Comparison of ENCODE assay signal across 25 mouse cellular contexts in genomic region chr3:85891571-85891970, GRCm38 (mm10). TPM values are rescaled to one million over a fixed set of nuclear protein-coding genes. Genes with fewer than 3 reads are reported as not detected.
DNase-seq lines count a peak whose midpoint lies in the region; ATAC-seq and TF ChIP-seq lines count a peak whose summit lies in the region.
"Had no signal": no experiment of that assay in that cellular context is flagged by ENCODE, and none has a peak within 500 bp of the region (broad histone marks: within the 10 kb centered on the region; RNA-seq: fewer than 3 reads in every experiment).

No protein-coding gene starts in this region.

- TF ChIP-seq EP300 in liver, postnatal 0 days (IDR thresholded peaks at IDR 0.05; ENCODE audit: low read depth) = no peak

- WGBS in liver, postnatal 0 days (ENCODE audit: insufficient replicate concordance) = 61% methylated on average over 1 of the region's 1 CpGs
- WGBS in cerebellum, adult 2 months = 52% methylated on average over 1 of the region's 1 CpGs

- H3K4me1 ChIP-seq in liver, postnatal 0 days (ENCODE audit: insufficient read depth) = peaks cover 10% of the 10 kb centered on the region
- no peaks in the 10 kb centered on the region for H3K4me1 ChIP-seq in cerebellum, adult 2 months (ENCODE audit: control insufficient read depth, insufficient read depth, low read length)

- H3K27ac ChIP-seq in liver, postnatal 0 days (ENCODE audit: low read depth) = no peak overlapping the region
- H3K27ac ChIP-seq in cerebellum, adult 2 months (ENCODE audit: insufficient read depth, low read length) = no peak overlapping the region
- H3K27ac ChIP-seq: forebrain, embryonic 13.5 days; kidney, embryonic 15.5 days; limb, embryonic 13.5 days; liver, embryonic 13.5 days; lung, embryonic 15.5 days; midbrain, embryonic 15.5 days had no signal

- no peak for TF ChIP-seq CTCF in liver, postnatal 0 days (IDR thresholded peaks at IDR 0.05; ENCODE audit: low read depth)
- TF ChIP-seq CTCF in cerebellum, adult 2 months (IDR thresholded peaks at IDR 0.05; ENCODE audit: borderline replicate concordance, insufficient read depth, low read depth, low read length) = no peak

- intact Hi-C loops in left cerebral cortex, postnatal 25 days (cut with DNase I) = no loop called here
- intact Hi-C loops in left cerebral cortex, postnatal 4 days (cut with DNase I) = no loop called here

- no peak overlapping the region for H3K9ac ChIP-seq in liver, postnatal 0 days (replicated peaks)
- H3K9ac ChIP-seq: forebrain, embryonic 13.5 days; heart, embryonic 12.5 days; kidney, embryonic 15.5 days; limb, embryonic 13.5 days; liver, embryonic 13.5 days; lung, embryonic 15.5 days; midbrain, embryonic 15.5 days had no signal

- peak; percentile 8 to 17 for DNase-seq in frontal cortex, postnatal 36 days (ENCODE audit: low spot score in 2 of 2)
- peak; percentile 12 to 40 for DNase-seq in left cerebral cortex, postnatal 25 days (ENCODE audit: low spot score in 2 of 2)
- no peak for DNase-seq in left cerebral cortex, postnatal 4 days
- peak; percentile 48 for DNase-seq in Muller cell, postnatal 12 days (ENCODE audit: inconsistent ontology term)
- DNase-seq in layer of hippocampus, adult 9-11 months = peak; percentile 56
- DNase-seq in liver, postnatal 0 days = no peak
- DNase-seq in cerebellum, adult 2 months = no peak
- DNase-seq: adrenal gland, postnatal 36 days; cerebellum, adult 9-11 months; heart, postnatal 36 days; kidney, postnatal 4 days; liver, embryonic 13.5 days; thymus, postnatal 36 days had no signal

- no peak overlapping the region for H3K4me2 ChIP-seq in liver, postnatal 0 days (ENCODE audit: low read depth, low read length)
- H3K4me2 ChIP-seq: forebrain, embryonic 13.5 days; heart, embryonic 12.5 days; kidney, embryonic 15.5 days; limb, embryonic 13.5 days; liver, embryonic 13.5 days; lung, embryonic 15.5 days; midbrain, embryonic 15.5 days had no signal

- H3K9me3 ChIP-seq in liver, postnatal 0 days (ENCODE audit: low read length) = no peaks in the 10 kb centered on the region
- H3K9me3 ChIP-seq: forebrain, embryonic 13.5 days; G1E; heart, embryonic 12.5 days; kidney, embryonic 15.5 days; limb, embryonic 13.5 days; liver, embryonic 13.5 days; lung, embryonic 15.5 days; midbrain, embryonic 15.5 days had no signal

- ATAC-seq in frontal cortex, adult (ENCODE audit: low TSS enrichment) = no peak
- no peak for ATAC-seq in liver, postnatal 0 days
- ATAC-seq: forebrain, embryonic 13.5 days; hindbrain, embryonic 16.5 days; intestine, postnatal 0 days; midbrain, embryonic 15.5 days had no signal

- H3K27me3 ChIP-seq in liver, postnatal 0 days (ENCODE audit: insufficient read depth, low read length) = peaks cover 6% of the 10 kb centered on the region; the same call in 1 of the 2 replicates
- no peaks in the 10 kb centered on the region; the same call in 1 of the 2 replicates for H3K27me3 ChIP-seq in cerebellum, adult 2 months (ENCODE audit: control insufficient read depth, insufficient read depth, low read length)
- H3K27me3 ChIP-seq: heart, embryonic 12.5 days; kidney, embryonic 15.5 days; lung, embryonic 15.5 days had no signal

- no peaks in the 10 kb centered on the region for H3K36me3 ChIP-seq in liver, postnatal 0 days (replicated peaks; ENCODE audit: insufficient read depth, low read length)
- H3K36me3 ChIP-seq: G1E; heart, embryonic 12.5 days; kidney, embryonic 15.5 days; limb, embryonic 13.5 days; liver, embryonic 13.5 days; lung, embryonic 15.5 days; midbrain, embryonic 15.5 days had no signal

- H3K4me3 ChIP-seq in liver, postnatal 0 days (ENCODE audit: low read depth, low read length) = no peak overlapping the region
- no peak overlapping the region for H3K4me3 ChIP-seq in cerebellum, adult 2 months (replicated peaks; ENCODE audit: insufficient read depth, low read depth, low read length)
- H3K4me3 ChIP-seq: forebrain, embryonic 13.5 days; heart, embryonic 12.5 days; kidney, embryonic 15.5 days; limb, embryonic 13.5 days; liver, embryonic 13.5 days; lung, embryonic 15.5 days; midbrain, embryonic 15.5 days; myocyte had no signal

- no peak for TF ChIP-seq POLR2A in cerebellum, adult 2 months (IDR thresholded peaks at IDR 0.05; ENCODE audit: borderline replicate concordance, insufficient read depth, low read length)

RNA-seq across cellular contexts. Expression of gene Gm37240, which starts 4.3 kb away (rescaled TPM):
- total RNA-seq in left cerebral cortex, postnatal 25 days (2021) = 1 to 10 TPM in 1 of 2 experiments, under 1 TPM in 1; 0.69 to 2.2 TPM
- 1 to 10 TPM; 3.3 to 3.6 TPM for total RNA-seq in left cerebral cortex, postnatal 4 days (2021)
- polyA plus RNA-seq in liver, postnatal 0 days (2015; fragmentation: Nextera tagmentation; extraction: Ambion mirVana) = 0.49 and 0.72 TPM in 2 replicates
- 0.77 and 1.0 TPM in 2 replicates for polyA plus RNA-seq in cerebellum, adult 2 months (2012; rRNA removed)
- total RNA-seq: G1E had no signal
- polyA plus RNA-seq: G1E had no signal

RNA-seq across cellular contexts. Expression of gene Glt28d2, which starts 4.3 kb away (rescaled TPM):
- under 1 TPM; 0.34 to 0.62 TPM for total RNA-seq in left cerebral cortex, postnatal 25 days (2021)
- total RNA-seq in left cerebral cortex, postnatal 4 days (2021) = 1 to 10 TPM; 1.1 to 2.5 TPM
- 0.48 and 0.56 TPM in 2 replicates for polyA plus RNA-seq in liver, postnatal 0 days (2015; fragmentation: Nextera tagmentation; extraction: Ambion mirVana)
- 0.33 and 0.39 TPM in 2 replicates for polyA plus RNA-seq in cerebellum, adult 2 months (2012; rRNA removed)
- total RNA-seq: G1E; megakaryocyte, adult 5-6 weeks had no signal
- polyA plus RNA-seq: G1E had no signal

Comparison
In these comparisons a context has a peak if more than half of its experiments do, and no peak if none do; other contexts are left out.
1. DNase-seq: peak in frontal cortex, postnatal 36 days (2 of 2), left cerebral cortex, postnatal 25 days (2 of 2), Muller cell, postnatal 12 days (single experiment) and layer of hippocampus, adult 9-11 months (single experiment); none in left cerebral cortex, postnatal 4 days (single experiment), liver, postnatal 0 days (single experiment) and cerebellum, adult 2 months (0 of 2).